Mouse (Mus musculus): ENCODE data around the gene Grip1. TPM values are rescaled to one million over a fixed set of nuclear protein-coding genes. Genes with fewer than 3 reads are reported as not detected.

The Grip1 gene
- total RNA-seq, 2 experiments from 2014 or later, result 17.7 to 22.7 TPM

- DNase-seq (ENCODE audit: low spot score in 2 of 2), result peak in 1 of 2 experiments; percentile 17
- intact Hi-C loops (cut with DNase I), result loop anchor here (5.0 to 10.0 kb wide), 2 partner anchors 152 to 190 kb away; no protein-coding TSS in a partner anchor
Measured at GRCm38 (mm10) chr10:119454668-119455542, 1.3 kb downstream of the Grip1 start.

DNA sequence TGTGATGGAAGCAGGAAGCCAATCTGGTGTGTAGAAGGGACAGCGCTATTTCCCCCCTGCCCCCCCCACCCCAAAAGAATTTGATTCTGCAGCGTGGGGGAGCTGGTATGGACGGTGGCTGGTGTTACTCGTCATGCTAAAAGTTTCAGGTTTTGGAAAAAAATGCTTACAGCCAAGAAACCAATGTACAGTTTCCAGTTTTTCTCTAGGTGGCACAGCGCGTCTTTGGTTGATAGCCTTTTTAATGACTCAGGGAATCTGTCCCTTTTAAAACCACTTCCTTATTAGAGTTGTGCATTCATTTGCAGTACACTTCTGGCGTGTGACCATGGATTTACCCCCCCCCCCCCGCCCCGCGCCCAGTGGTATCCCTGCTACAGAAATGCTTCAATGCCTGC is 1.9 kb downstream of the Grip1 start:
- intact Hi-C loops (cut with DNase I), result loop anchor here (10.0 kb wide), 1 partner anchor 189 kb away; no protein-coding TSS in a partner anchor
- DNase-seq (ENCODE audit: low spot score in 2 of 2), result no peak

DNA sequence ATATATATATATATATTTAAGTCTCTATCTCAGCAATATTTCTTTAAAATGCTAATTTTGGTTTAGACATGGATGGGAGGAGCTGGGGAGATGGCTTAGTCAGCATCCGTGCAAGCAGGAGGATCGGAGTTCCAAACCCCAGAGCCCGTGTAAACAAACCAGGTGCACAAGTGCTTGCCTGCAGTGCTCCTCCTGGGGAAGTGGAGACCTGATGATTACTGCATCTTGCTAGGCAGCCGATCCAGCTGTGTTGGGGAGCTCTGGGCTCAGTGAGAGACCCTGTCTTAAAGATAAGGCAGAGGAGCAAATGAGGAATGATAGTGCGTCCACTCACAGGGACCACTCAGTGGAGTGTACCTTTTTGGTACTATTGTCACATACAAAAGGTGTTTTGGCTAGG is 3.5 kb downstream of the Grip1 start:
- DNase-seq (ENCODE audit: low spot score in 2 of 2), result no peak
- intact Hi-C loops (cut with DNase I), result loop anchor here (10.0 kb wide), 1 partner anchor 188 kb away; no protein-coding TSS in a partner anchor

GRCm38 (mm10) chr10:119458991-119459390 is 5.4 kb downstream of the Grip1 start:
- intact Hi-C loops (cut with DNase I), result loop anchor here (10.0 kb wide), 1 partner anchor 186 kb away; no protein-coding TSS in a partner anchor

GRCm38 (mm10) chr10:119463345-119463744 is 9.7 kb downstream of the Grip1 start:
- intact Hi-C loops (cut with DNase I), result no loop called here
- DNase-seq (ENCODE audit: low spot score in 2 of 2), result no peak

More at GRCm38 (mm10) chr10:119458991-119459390, 5.4 kb downstream of the Grip1 start:
- DNase-seq (ENCODE audit: low spot score in 2 of 2), result no peak

GRCm38 (mm10) chr10:119463793-119464192 is 10.2 kb downstream of the Grip1 start:
- intact Hi-C loops (cut with DNase I), result no loop called here
- DNase-seq (ENCODE audit: low spot score in 2 of 2), result no peak

DNA sequence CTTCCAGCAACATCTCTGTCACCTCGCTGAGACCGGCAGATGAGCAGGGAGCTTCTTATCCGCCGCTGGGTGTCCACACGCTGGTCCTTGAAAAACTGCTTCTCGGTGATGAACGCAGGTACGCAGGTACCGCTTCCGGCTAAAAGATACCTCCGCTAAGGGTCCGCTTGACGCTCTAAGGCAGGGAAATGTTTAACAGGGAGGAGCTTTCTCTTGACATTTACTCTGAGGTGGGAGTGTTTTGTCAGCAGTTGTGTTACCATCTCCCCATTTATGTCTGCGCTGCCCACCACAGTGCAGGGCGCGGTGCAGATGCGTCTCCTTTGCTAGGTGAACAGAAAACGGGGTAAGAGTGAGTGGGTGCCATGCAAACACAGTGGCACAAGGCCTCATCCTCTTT is 14.3 kb downstream of the Grip1 start:
- intact Hi-C loops (cut with DNase I), result no loop called here

DNA sequence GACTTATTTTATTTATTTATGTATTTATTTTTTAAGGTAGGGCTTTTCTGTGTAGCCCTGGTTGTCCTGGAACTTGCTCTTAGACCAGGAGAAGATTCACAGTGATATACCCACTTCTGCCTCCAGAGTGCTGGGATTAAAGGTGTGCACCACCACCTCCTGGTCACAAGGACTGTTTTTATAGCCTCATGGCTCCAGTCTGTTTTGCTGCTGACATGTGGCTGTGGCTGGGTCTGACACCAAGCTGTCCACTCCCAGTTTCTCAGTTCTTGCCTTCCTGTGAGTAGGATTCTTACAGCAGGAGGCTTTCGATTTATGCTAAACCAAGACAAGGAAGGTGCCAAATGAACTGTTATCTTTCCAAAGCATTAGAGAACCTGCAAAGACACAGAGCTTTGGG is 16.5 kb downstream of the Grip1 start:
- DNase-seq (ENCODE audit: low spot score in 2 of 2), result no peak
- intact Hi-C loops (cut with DNase I), result no loop called here

More for the DNA sequence above, 14.3 kb downstream of the Grip1 start:
- DNase-seq (ENCODE audit: low spot score in 2 of 2), result no peak

DNA sequence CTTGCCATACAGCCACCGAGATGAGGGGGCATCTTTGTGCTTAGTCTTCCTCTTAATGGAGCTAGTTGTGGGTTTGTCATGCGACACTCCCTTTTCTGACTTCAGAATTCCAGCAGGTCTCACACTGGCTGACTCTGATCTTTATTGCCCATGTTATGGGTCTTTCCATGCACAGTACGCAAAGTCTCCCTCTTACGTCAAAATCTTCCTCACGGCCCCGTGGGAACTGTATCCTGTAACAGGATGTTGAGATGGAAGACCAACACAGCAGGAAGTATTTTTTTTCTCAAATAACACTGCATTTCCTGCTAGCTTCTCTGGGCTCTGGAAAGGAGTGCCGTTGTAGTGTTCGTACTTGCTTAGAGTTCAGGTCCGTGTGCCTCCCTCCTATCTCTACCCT is 21.5 kb downstream of the Grip1 start:
- intact Hi-C loops (cut with DNase I), result no loop called here
- no peak for DNase-seq (ENCODE audit: low spot score in 2 of 2)

DNA sequence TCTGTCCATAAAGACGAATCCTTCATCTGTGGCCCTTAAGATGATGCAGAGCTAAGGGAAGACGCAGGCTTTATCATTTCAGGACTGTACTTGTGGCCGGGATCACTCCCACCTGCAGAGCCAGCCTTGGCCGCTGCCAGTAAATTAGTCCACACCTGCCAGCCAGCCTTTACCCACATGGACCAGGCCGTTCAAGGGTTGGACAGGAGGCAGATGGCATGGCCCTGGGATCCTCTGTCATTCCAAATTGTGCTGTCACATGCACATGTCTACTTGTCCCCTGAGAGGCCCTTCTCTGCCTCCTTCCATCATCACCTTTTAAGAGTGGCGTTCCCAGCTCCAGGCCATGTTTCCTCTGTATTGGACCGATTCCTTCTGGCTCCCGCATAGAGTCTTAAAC is 24.0 kb downstream of the Grip1 start:
- no peak for DNase-seq (ENCODE audit: low spot score in 2 of 2)
- intact Hi-C loops (cut with DNase I), result no loop called here

DNA sequence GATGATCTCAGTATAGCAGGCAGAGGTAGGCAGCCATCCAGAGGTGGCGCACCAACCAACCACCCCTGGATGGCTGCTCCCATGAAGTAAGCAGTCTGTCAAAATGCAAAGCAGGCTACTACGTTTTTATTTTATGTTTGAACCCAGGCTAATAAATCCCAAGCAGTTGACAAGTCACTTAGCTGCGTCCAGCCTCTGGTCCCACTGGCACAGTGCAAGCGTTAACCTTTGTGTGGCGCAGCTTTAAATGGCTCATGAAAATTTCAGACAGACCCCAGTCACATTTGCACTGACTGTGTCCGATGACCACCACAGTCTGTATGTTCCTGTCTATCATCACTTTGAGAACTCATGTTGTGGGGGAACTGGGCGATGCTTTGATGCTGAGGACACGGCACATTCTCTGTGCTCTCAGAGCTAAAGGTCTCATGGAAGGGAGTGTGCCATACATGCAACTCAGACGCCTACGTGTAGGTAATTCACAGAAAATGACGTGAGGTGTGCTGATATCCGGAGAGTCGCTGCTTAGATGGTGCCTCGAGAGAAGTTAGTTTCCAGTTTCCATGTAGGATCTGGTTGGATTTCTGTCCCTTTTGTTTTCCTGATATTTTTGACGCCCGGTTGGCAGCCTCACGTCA is 29.6 kb downstream of the Grip1 start:
- intact Hi-C loops (cut with DNase I), result no loop called here
- no peak for DNase-seq (ENCODE audit: low spot score in 2 of 2)

DNA sequence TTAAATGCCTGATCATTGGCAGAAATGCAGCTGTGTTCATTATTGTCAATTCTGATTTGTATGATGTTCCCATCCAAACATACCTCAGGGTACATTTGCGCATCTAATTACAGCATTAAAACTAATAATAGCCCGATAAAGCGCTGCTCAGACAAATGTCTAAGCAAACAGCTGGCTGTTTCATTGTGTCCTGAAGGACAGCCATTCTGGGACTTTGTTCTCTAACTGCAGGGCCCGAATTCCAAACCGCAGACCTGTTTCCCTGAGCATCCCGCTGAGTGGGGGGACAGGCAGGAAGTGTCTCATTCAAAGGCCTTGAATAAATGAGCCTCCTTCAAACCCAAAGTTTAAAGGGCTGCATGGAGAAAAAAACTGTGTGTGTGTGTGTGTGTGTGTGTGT is 30.1 kb downstream of the Grip1 start:
- no peak for DNase-seq (ENCODE audit: low spot score in 2 of 2)
- intact Hi-C loops (cut with DNase I), result no loop called here

DNA sequence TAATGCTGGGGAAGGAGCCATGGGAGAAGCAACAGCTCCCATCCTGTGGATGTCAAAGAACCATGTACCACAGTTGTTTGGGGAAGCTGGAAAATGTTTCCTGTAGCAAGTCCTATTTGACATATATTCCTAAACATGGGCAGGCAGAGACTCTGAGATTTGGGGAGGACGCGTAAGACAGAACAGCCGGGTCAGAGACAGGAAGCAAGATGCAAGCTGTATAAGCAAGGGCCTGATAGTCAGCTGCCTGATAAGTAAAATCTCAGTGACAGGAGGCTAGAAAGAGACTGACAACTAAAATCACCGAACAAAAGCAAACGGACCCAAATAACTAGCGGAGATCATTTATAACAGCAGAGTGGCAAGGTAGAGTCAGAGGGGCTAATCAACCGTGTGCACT is 33.3 kb downstream of the Grip1 start:
- no peak for DNase-seq (ENCODE audit: low spot score in 2 of 2)
- intact Hi-C loops (cut with DNase I), result no loop called here

DNA sequence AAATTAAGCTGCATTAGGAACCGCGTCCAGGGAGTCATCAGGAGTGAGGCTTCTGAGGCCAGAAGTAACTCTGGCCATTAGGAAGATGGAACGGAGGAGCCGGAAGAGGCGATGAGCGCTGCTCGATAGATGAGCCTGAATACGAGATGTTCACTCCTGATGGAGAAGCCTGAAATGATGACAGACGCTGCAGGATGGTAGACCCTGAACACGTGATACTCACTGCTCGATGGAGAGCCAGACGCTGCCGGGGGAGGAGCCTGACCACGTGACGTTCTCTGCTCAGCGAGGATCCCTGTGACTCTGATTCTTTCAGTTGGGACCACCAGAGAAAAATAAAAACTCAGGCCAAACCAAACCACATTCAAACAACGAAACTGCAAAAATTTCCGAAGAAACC is 37.2 kb downstream of the Grip1 start:
- no peak for DNase-seq (ENCODE audit: low spot score in 2 of 2)
- intact Hi-C loops (cut with DNase I), result no loop called here

DNA sequence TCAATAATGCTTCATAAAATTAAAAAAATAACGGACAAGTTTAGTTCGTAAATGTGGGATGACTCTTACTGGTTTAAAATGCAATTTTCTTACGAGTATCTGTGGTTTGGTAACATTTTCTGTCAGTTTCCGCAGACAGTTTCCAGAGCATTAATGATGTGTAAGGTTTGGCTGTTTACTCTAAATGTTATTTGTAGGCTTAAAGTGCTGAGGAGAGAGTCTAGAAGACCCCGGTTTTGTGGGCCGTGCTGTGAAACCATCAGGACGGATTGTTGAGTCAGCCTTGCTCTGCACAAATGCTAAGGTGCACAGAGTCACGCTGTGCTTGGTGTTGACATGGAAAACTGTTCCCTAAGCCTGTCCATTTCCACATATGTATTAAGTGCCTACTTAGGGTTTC is 41.7 kb downstream of the Grip1 start:
- intact Hi-C loops (cut with DNase I), result no loop called here
- DNase-seq (ENCODE audit: low spot score in 2 of 2), result no peak

- DNase-seq (ENCODE audit: low spot score in 2 of 2), result no peak
- intact Hi-C loops (cut with DNase I), result no loop called here
Measured at GRCm38 (mm10) chr10:119496221-119496620, 42.6 kb downstream of the Grip1 start.

GRCm38 (mm10) chr10:119521686-119522085 is 68.1 kb downstream of the Grip1 start:
- intact Hi-C loops (cut with DNase I), result no loop called here
- no peak for DNase-seq (ENCODE audit: low spot score in 2 of 2)

DNA sequence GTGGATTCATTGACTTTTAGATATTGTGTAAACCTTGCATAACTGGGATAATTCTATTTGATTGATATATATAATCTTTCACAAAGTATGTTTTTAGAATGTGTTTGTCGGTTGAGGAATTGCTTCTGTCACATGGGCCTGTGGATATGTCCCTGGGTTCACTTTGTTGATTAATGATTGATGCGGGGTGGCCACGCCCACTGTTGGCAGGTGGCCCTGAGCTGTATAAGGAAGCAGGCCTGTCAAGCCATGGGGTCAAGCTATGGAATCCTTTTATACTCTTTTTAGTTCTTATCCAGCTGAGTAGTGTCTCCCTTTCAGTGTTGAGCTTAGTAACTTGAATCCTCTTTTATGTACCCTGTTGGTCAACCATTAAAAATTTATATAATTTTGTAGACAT is 72.1 kb downstream of the Grip1 start:
- DNase-seq (ENCODE audit: low spot score in 2 of 2), result no peak
- intact Hi-C loops (cut with DNase I), result no loop called here

- intact Hi-C loops (cut with DNase I), result no loop called here
- DNase-seq (ENCODE audit: low spot score in 2 of 2), result no peak
Measured at GRCm38 (mm10) chr10:119534852-119535251, 81.2 kb downstream of the Grip1 start.

DNA sequence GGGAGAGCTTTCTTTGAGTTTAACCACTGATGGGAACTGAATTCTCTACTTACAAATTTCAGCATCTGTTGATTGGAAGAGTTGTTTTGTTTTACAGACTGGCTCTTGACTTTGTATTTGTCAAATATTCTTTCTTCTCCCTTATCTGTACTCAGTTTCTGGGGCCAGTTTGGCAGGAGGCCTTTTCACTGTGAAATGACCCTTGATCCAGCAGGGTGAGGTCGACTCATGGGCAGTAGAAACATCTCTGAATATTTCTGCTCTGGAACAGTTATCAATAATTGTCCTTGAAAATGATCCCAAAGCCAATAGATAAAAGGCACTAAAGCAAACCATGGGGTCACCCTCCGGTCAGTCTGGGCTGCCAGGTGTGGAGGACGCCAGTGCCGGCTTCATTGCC is 88.0 kb downstream of the Grip1 start:
- no peak for DNase-seq (ENCODE audit: low spot score in 2 of 2)

GRCm38 (mm10) chr10:119543771-119544170 is 90.1 kb downstream of the Grip1 start:
- intact Hi-C loops (cut with DNase I), result no loop called here
- DNase-seq (ENCODE audit: low spot score in 2 of 2), result no peak

More for the DNA sequence above, 88.0 kb downstream of the Grip1 start:
- intact Hi-C loops (cut with DNase I), result no loop called here
